Mouse (Mus musculus): ENCODE results near the gene Map4k3.

- TF ChIP-seq POLR2A (IDR thresholded peaks at IDR 0.05; ENCODE audit: extremely low read depth, insufficient read depth, low read length) (no peak), CTCF (IDR thresholded peaks at IDR 0.05; ENCODE audit: extremely low read depth, insufficient read depth, low read length) (no peak)
Observed at GRCm38 (mm10) chr17:80535633-80536032, 192.7 kb downstream of the Map4k3 start.

Measured in cortical plate, adult 2 months (tissue).